Mouse (Mus musculus): ENCODE results near the gene Aco1. TPM values are rescaled to one million over a fixed set of nuclear protein-coding genes. Genes with fewer than 3 reads are reported as not detected.

Gene Aco1
- polyA plus RNA-seq, 1 experiment from 2014 or later: 59.1 TPM

DNA sequence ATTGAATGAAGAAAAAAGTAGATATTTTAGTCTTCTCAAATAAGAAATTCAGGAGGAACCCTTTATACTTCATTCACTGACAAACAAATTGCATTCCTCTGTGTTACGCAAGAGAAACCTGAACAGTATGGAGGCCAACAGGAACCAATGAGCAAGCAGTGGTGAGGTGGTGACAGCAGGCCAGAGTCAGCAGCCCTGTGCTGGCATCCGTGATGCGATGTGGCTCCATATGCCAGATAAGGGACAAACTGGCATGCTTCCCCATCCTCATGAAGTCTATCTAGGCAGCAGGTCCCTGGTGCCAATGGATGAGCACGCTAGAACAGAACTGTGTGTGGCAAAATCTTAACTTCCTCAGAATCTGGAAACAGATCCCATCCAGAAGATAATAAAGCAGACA lies 6.4 kb upstream of the Aco1 start:
- ATAC-seq (ENCODE audit: low FRiP score): no peak
- DNase-seq (ENCODE audit: low spot score, missing footprints): no peak
- Histone ChIP-seq H3K9me3 (ENCODE audit: control insufficient read depth, low read length) (no peaks in the 10 kb centered on the region), H3K27ac (ENCODE audit: low read depth, low read length) (no peak overlapping the region), H3K4me2 (no peak overlapping the region), H3K9ac (ENCODE audit: low read length) (no peak overlapping the region), H3K36me3 (ENCODE audit: control insufficient read depth, insufficient read depth, low read length) (no peaks in the 10 kb centered on the region), H3K4me1 (ENCODE audit: control insufficient read depth, insufficient read depth, low read length) (no peaks in the 10 kb centered on the region), H3K4me3 (ENCODE audit: low read depth, low read length) (no peak overlapping the region), H3K27me3 (ENCODE audit: control insufficient read depth, insufficient read depth, low read length) (no peaks in the 10 kb centered on the region)
- WGBS: 87% methylated on average over 4 of the region's 4 CpGs

GRCm38 (mm10) chr4:40139663-40140255 lies 3.1 kb upstream of the Aco1 start:
- no peak overlapping the region for H3K9ac ChIP-seq (ENCODE audit: low read length)
- no peak overlapping the region for H3K4me2 ChIP-seq
- ATAC-seq (ENCODE audit: low FRiP score) (no peak), DNase-seq (ENCODE audit: low spot score, missing footprints) (no peak)
- no peak overlapping the region for H3K27ac ChIP-seq (ENCODE audit: low read depth, low read length)
- no peaks in the 10 kb centered on the region for H3K27me3 ChIP-seq (ENCODE audit: control insufficient read depth, insufficient read depth, low read length)
- H3K36me3 ChIP-seq (ENCODE audit: control insufficient read depth, insufficient read depth, low read length): no peaks in the 10 kb centered on the region
- H3K4me1 ChIP-seq (ENCODE audit: control insufficient read depth, insufficient read depth, low read length): peaks cover 14% of the 10 kb centered on the region
- no peak overlapping the region for H3K4me3 ChIP-seq (ENCODE audit: low read depth, low read length)
- H3K9me3 ChIP-seq (ENCODE audit: control insufficient read depth, low read length): no peaks in the 10 kb centered on the region
- WGBS: 86% methylated on average over 3 of the region's 3 CpGs

DNA sequence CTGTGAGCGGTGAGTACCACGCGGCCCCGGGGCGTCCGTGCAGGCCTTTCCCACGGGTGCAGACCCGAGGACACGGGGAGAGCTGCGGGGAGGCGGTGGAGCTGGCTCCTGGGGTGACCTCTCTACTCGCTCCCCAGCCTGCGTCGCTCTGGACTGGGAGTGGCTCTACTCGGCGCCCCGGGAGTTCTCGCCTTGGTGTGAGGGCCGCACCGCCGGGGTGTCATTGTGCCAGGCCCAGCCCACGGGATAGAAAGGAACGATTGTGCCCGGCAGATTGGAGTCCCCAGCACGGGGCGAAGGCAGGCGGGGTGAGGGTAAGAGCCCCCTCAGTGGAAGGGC lies 621 bp downstream of the Aco1 start:
- under 1% methylated on average over 27 of the region's 27 CpGs for WGBS
- Histone ChIP-seq H3K9ac (ENCODE audit: low read length) (peak overlapping the region; percentile 81), H3K4me2 (peak overlapping the region; percentile 73), H3K9me3 (ENCODE audit: control insufficient read depth, low read length) (no peaks in the 10 kb centered on the region), H3K4me1 (ENCODE audit: control insufficient read depth, insufficient read depth, low read length) (peaks cover 16% of the 10 kb centered on the region), H3K36me3 (ENCODE audit: control insufficient read depth, insufficient read depth, low read length) (no peaks in the 10 kb centered on the region), H3K27ac (ENCODE audit: low read depth, low read length) (peak overlapping the region; percentile 72), H3K4me3 (ENCODE audit: low read depth, low read length) (peak overlapping the region; percentile 74), H3K27me3 (ENCODE audit: control insufficient read depth, insufficient read depth, low read length) (no peaks in the 10 kb centered on the region)
- DNase-seq (ENCODE audit: low spot score, missing footprints) (no peak), ATAC-seq (ENCODE audit: low FRiP score) (no peak)

- Histone ChIP-seq H3K36me3 (ENCODE audit: control insufficient read depth, insufficient read depth, low read length) (no peaks in the 10 kb centered on the region), H3K27ac (ENCODE audit: low read depth, low read length) (no peak overlapping the region), H3K4me1 (ENCODE audit: control insufficient read depth, insufficient read depth, low read length) (peaks cover 16% of the 10 kb centered on the region), H3K4me2 (peak overlapping the region; percentile 73; the same call in 1 of the 2 replicates), H3K9ac (ENCODE audit: low read length) (no peak overlapping the region), H3K9me3 (ENCODE audit: control insufficient read depth, low read length) (no peaks in the 10 kb centered on the region), H3K4me3 (ENCODE audit: low read depth, low read length) (peak overlapping the region; percentile 74; the same call in 1 of the 2 replicates), H3K27me3 (ENCODE audit: control insufficient read depth, insufficient read depth, low read length) (no peaks in the 10 kb centered on the region)
- no peak for ATAC-seq (ENCODE audit: low FRiP score)
- 8% methylated on average over 1 of the region's 1 CpGs for WGBS
- no peak for DNase-seq (ENCODE audit: low spot score, missing footprints)
These were observed 1.7 kb downstream of the Aco1 start for GRCm38 (mm10) chr4:40144543-40144942.

- Histone ChIP-seq H3K36me3 (ENCODE audit: control insufficient read depth, insufficient read depth, low read length) (no peaks in the 10 kb centered on the region), H3K9ac (ENCODE audit: low read length) (no peak overlapping the region), H3K4me3 (ENCODE audit: low read depth, low read length) (no peak overlapping the region), H3K27ac (ENCODE audit: low read depth, low read length) (no peak overlapping the region), H3K4me1 (ENCODE audit: control insufficient read depth, insufficient read depth, low read length) (peaks cover 16% of the 10 kb centered on the region), H3K27me3 (ENCODE audit: control insufficient read depth, insufficient read depth, low read length) (no peaks in the 10 kb centered on the region), H3K4me2 (no peak overlapping the region), H3K9me3 (ENCODE audit: control insufficient read depth, low read length) (no peaks in the 10 kb centered on the region)
- DNase-seq (ENCODE audit: low spot score, missing footprints) (no peak), ATAC-seq (ENCODE audit: low FRiP score) (no peak)
- WGBS: 74% methylated on average over 3 of the region's 3 CpGs
These were observed 2.1 kb downstream of the Aco1 start for GRCm38 (mm10) chr4:40144981-40145380.

- no peak overlapping the region for H3K9ac ChIP-seq (ENCODE audit: low read length)
- no peak overlapping the region for H3K27ac ChIP-seq (ENCODE audit: low read depth, low read length)
- DNase-seq (ENCODE audit: low spot score, missing footprints): no peak
- 94% methylated on average over 5 of the region's 5 CpGs for WGBS
- H3K36me3 ChIP-seq (ENCODE audit: control insufficient read depth, insufficient read depth, low read length): no peaks in the 10 kb centered on the region
- no peak overlapping the region for H3K4me3 ChIP-seq (ENCODE audit: low read depth, low read length)
- peaks cover 11% of the 10 kb centered on the region for H3K4me1 ChIP-seq (ENCODE audit: control insufficient read depth, insufficient read depth, low read length)
- no peak for ATAC-seq (ENCODE audit: low FRiP score)
- no peaks in the 10 kb centered on the region for H3K9me3 ChIP-seq (ENCODE audit: control insufficient read depth, low read length)
- H3K4me2 ChIP-seq: no peak overlapping the region
- H3K27me3 ChIP-seq (ENCODE audit: control insufficient read depth, insufficient read depth, low read length): no peaks in the 10 kb centered on the region
These were observed 5.4 kb downstream of the Aco1 start for GRCm38 (mm10) chr4:40148281-40148680.

GRCm38 (mm10) chr4:40150046-40150445 lies 7.2 kb downstream of the Aco1 start:
- H3K9ac ChIP-seq (ENCODE audit: low read length): no peak overlapping the region
- DNase-seq (ENCODE audit: low spot score, missing footprints): no peak
- H3K27ac ChIP-seq (ENCODE audit: low read depth, low read length): no peak overlapping the region
- no peaks in the 10 kb centered on the region for H3K36me3 ChIP-seq (ENCODE audit: control insufficient read depth, insufficient read depth, low read length)
- 91% methylated on average over 7 of the region's 7 CpGs for WGBS
- no peaks in the 10 kb centered on the region for H3K9me3 ChIP-seq (ENCODE audit: control insufficient read depth, low read length)
- H3K4me1 ChIP-seq (ENCODE audit: control insufficient read depth, insufficient read depth, low read length): 0 out of 2 replicates have a peak, but pooled peaks cover 2% of the 10 kb centered on the region
- H3K4me2 ChIP-seq: no peak overlapping the region
- no peak overlapping the region for H3K4me3 ChIP-seq (ENCODE audit: low read depth, low read length)
- no peak for ATAC-seq (ENCODE audit: low FRiP score)
- no peaks in the 10 kb centered on the region for H3K27me3 ChIP-seq (ENCODE audit: control insufficient read depth, insufficient read depth, low read length)

GRCm38 (mm10) chr4:40152771-40153170 lies 9.9 kb downstream of the Aco1 start:
- ATAC-seq (ENCODE audit: low FRiP score) (no peak), DNase-seq (ENCODE audit: low spot score, missing footprints) (no peak)
- Histone ChIP-seq H3K4me3 (ENCODE audit: low read depth, low read length) (no peak overlapping the region), H3K4me2 (no peak overlapping the region), H3K9me3 (ENCODE audit: control insufficient read depth, low read length) (no peaks in the 10 kb centered on the region), H3K4me1 (ENCODE audit: control insufficient read depth, insufficient read depth, low read length) (peaks cover 5% of the 10 kb centered on the region; the same call in 1 of the 2 replicates), H3K27me3 (ENCODE audit: control insufficient read depth, insufficient read depth, low read length) (no peaks in the 10 kb centered on the region), H3K27ac (ENCODE audit: low read depth, low read length) (no peak overlapping the region), H3K36me3 (ENCODE audit: control insufficient read depth, insufficient read depth, low read length) (no peaks in the 10 kb centered on the region), H3K9ac (ENCODE audit: low read length) (no peak overlapping the region)
- 92% methylated on average over 2 of the region's 2 CpGs for WGBS

- Histone ChIP-seq H3K27me3 (ENCODE audit: control insufficient read depth, insufficient read depth, low read length) (no peaks in the 10 kb centered on the region), H3K36me3 (ENCODE audit: control insufficient read depth, insufficient read depth, low read length) (no peaks in the 10 kb centered on the region), H3K9ac (ENCODE audit: low read length) (no peak overlapping the region), H3K27ac (ENCODE audit: low read depth, low read length) (no peak overlapping the region), H3K9me3 (ENCODE audit: control insufficient read depth, low read length) (no peaks in the 10 kb centered on the region), H3K4me3 (ENCODE audit: low read depth, low read length) (no peak overlapping the region), H3K4me1 (ENCODE audit: control insufficient read depth, insufficient read depth, low read length) (peaks cover 5% of the 10 kb centered on the region; the same call in 1 of the 2 replicates), H3K4me2 (no peak overlapping the region)
- no peak for DNase-seq (ENCODE audit: low spot score, missing footprints)
- 94% methylated on average over 4 of the region's 4 CpGs for whole genome bisulfite sequencing
- ATAC-seq (ENCODE audit: low FRiP score): no peak
These were observed 10.6 kb downstream of the Aco1 start for GRCm38 (mm10) chr4:40153500-40153899.
